Mouse (Mus musculus) hematopoietic stem cell, adult 5-6 weeks (primary cell): ENCODE results near the gene Gen1. TPM values are rescaled to one million over a fixed set of nuclear protein-coding genes. Genes with fewer than 3 reads are reported as not detected.
A peak's percentile ranks its signal among the peaks of the same experiment; 100 is the strongest.

Experiments
- ATAC-seq, 2 experiments: fragments of 125-278 bp in 1 of 2; replicated peaks in 1 of 2; 2 replicates each; pipeline ENCODE4 v1.8.0; 2016 to 2017; ENCODE audit warnings: inconsistent platforms in 2 of 2, mild to moderate bottlenecking in 2 of 2, moderate number of reproducible peaks in 2 of 2, low read depth in 1 of 2, moderate TSS enrichment in 1 of 2; ENCODE audit not compliant: low FRiP score in 2 of 2, poor library complexity in 2 of 2, severe bottlenecking in 2 of 2, insufficient read depth in 1 of 2, low TSS enrichment in 1 of 2
- total RNA-seq: library from RNA; stranded (forward); fragments of 172-1452, 232-1000 nt; gene quantifications from 2 replicates; pipeline ENCODE4 v1.2.3, GENCODE M21; 2017

Gen1 gene
- total RNA-seq, 1 experiment from 2014 or later: 13.8 TPM

DNA sequence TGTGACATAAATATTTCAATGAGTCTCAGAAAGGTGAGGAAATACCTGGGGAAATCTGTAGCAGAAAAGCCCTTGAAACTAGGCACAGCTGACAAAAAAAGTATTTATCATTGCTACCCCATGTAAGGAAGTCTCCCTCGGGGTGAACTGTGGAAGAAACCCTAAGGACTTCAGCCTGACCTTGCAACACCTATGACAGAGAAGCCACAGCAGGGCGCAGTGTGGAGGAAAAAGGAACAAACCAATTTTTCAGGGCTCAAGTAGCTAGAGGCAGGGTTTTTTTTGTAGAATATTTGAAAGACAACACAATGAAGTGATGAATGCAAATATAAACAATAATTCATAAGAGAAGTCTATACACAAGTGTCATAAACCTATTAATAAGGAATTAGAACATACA, 29.6 kb downstream of the Gen1 start:
- ATAC-seq: no peak

DNA sequence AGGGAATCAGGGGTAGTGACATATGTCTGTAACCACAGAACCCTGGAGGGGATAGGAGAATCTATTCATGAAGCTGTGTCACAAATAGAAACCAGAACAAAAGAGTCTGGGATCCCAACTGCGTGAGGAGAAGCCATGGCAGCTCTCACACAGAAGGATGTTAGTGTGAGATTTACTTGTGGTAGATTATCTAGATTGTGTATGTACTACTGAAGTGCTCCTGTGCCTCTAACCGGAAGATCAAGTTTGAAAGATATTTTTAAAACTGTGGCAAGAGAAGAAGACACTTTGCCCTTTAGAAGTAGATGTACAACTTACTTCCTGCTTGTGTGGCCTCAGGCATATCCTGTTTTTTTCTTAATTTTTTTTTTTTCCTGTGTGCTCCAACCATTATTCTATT, 35.3 kb downstream of the Gen1 start:
- ATAC-seq: no peak

DNA sequence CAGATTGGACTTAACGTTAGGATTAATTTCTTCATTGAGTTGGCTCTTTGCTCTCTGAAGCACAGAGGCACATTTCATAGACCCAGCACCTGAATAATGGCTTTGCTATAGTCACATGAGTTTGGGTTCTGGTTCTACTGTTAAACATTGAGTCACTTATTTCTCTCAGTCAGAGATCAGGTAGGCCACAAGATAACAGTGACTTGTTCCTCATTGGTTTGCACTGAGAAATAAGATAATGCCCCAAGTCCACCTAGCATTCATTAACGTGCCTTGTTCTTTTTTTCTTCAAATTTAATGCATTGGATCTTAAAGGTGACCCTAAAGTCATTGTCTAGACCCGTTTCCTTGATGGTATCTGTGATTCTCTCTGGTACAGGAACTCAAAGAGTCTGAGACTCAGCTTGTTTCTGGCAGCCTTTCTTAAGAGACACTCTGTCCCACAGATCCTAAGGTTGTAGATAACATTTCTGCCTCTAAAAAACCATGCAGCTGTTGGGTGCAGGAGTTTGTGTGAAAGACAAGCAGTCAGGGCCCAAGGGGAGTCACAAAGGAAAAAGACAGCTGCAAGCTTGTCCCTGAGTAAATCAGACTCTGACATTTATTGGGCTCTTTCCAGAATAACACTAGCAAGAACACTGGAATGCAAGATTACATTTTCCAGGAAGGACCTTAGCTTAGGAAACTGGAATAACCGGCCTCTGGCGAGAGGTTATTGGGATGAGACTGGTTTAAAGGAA, 38.9 kb downstream of the Gen1 start:
- no peak for ATAC-seq

DNA sequence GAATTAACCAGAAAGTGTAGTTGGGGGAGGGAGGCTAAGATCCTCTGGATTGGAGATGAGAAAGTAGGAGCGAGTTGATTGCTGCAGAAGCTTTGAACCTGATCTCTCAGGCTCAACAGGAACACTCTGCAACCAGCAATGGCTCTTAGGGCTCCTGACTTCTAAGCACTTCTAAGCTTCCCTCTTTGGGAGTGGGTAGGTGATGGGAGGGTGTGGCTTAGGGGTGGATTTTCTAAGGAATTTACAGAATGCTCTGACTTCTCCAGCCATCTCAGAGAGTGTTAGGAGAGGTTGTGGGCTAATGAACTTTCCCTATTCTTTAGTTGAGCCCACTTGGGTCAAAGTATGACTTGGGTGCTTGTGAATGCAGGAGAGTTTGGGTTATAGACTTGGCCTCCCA, 39.5 kb downstream of the Gen1 start:
- ATAC-seq: no peak

DNA sequence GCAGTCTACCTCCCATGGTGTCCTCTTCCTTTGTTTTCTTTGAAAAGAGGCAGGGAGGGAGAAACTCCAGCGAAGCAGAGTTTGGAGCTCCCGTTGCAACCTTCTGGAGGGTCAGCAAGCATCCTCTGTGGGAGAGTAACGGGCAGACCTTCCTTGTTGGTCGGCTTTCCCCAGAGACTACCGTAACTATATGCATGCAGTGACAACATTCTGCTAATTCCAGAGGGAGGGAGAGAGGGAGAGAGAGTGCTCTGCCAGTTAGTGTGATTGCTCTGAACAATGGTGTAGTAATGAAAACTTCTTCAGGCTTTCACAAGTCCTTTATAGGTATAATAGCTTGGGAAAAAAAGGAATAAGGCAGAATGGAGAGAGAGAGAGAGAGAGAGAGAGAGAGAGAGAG, 40.9 kb downstream of the Gen1 start:
- no peak for ATAC-seq

DNA sequence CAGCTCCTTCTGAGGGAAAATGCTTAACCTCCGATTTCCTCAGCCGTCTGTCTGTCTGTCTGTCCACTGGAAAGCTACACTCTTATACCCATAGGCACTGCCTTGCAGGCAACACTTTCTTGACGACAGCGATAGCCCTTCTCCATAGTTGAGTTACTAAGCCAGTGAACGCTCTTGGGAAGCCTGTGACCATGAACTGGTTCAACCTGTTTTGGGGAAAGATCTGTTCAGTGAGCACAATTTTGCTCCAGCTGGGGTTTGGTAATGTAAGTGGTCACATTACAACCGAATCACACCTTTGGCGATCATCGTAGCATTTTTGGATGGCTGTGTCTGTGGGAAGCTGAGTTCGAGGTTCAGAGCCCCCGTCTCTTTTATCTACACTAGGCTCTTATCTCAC, 42.5 kb downstream of the Gen1 start:
- no peak for ATAC-seq

DNA sequence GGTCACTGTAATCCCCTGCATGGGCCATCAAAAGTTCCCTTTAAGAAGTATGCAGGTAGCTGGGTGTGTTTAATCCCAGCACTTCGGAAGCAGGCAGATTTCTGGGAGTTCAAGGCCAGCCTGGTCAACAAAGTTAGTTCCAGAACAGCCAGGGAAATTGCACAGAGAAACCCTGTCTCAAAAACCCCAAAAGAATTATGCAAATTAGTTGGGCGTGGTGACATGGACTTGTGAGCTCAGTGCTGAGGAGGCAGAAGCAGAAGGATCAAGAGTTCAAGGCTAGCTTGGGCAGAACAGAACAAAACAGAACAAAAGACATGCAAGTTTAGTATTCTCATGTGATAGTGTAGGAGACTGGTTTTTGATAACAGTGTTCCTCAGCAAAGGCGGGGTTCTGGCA, 43.0 kb downstream of the Gen1 start:
- no peak for ATAC-seq

DNA sequence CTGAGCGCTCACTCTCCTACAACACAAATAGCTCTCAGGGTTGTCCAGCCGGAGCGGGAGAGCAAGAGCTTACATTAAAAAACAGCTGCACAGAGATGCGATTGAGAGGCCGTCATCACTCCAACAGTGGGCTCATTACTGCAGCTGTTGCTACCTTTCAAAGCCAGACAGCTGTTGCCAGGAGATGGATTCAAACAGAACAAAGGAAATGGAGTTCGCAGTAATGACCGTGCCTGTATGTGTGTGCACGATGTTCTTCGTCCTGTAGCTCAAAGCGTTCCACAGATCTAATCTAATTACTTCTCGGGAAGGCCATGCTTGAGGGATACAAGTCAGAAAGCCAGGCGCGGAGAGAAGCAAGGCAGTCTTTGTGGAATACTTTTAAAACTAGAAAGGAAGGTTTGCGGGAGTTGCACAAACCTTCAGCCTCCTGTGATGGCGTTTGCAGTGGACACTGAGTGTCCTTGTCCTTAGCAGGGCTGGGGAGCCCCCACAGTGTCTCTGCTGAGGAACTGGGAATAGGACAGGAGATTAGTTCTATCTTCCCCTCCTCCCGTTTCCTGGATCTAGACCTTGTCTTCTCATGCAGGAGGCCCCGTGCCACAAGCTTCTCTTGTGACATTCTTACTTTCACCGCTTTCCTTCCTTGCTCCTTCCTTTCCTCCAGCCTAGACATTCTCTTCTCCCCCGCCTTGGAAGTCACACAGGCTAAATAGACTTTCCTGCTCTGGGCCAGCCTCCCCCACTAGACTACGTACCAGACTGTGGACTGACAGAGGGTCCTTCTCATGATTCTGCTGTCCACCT, 43.9 kb downstream of the Gen1 start:
- ATAC-seq: no peak

DNA sequence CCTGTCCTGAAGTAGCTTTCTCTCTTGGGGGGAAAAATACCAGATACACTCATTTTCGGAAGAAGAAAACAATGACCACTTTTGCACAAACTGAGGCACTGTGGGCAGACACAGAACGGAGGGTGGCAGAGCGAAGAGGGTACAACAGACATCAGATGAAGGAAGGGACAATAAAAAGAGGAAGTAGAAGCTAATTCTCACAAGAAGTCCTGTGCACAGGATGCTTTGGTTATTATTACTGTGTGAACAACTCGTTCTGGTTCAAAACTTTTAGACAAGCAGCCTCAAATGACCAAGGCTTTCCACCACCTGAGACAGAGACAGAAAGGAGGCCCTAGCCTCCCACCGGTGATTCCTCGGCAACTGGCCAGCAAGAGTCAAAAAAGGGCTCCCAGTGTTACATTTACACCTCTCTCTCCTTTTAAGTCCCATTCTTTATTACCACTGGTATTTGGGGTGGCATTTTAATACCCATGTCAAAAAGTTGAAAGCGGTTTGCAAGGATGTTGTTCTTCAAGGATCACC, 47.8 kb downstream of the Gen1 start:
- ATAC-seq: peak; percentile 56; a peak in 1 of 4 replicates

DNA sequence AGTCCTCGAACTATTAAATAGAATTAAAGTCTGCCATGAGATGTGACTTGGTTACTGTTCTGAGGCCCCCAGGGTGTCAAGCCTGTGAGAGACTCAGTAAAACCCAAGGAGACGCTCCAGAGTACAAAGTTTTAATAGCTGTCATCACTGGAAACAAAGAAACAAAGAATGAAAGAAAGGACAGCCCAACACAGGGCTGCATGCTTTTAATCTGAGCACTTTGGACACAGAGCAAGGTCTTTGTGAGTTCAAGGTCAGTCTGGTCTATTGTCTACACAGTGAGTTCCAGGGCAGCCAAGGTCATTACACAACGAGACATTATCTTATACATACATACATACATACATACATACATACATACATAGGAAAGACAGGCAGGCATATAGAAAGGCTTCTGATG, 49.1 kb downstream of the Gen1 start:
- no peak for ATAC-seq

DNA sequence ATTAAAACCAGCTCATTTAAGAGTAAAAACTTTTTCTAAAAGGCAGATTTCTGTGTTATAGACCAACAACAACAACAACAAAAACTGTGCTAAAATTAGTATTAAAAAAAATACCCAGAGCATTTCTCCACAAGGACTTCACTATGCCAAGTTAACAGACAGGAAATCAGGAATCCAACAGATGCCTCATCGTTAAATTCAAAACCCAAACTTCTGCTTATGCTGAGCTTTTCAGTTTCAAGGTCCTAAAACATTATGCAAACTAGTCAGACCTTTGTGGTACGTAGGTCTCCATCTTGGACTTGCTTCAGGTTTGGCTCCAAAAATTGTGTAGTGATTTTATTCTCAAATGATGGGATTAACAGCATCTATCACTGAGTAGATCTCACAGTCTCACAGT, 50.0 kb downstream of the Gen1 start:
- no peak for ATAC-seq

DNA sequence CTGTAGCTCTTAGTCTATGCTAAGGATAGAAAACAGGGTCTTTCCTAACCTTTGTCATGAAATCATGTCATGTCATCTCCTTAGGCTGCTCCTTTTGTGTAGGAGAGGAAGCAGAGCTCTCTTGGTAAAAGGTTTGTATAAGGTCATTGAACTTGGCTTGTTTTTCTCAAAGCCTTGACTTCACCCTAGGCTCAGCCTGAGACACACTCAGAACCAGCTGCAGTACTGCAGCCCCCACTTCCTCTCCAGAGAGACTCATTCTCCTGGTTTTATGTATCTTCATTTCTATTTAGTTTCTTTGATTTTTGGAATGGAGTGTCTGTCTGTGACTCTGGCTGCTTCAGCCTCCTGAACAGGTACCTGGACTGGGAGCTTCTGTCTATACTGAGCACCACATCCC, 50.8 kb downstream of the Gen1 start:
- no peak for ATAC-seq

DNA sequence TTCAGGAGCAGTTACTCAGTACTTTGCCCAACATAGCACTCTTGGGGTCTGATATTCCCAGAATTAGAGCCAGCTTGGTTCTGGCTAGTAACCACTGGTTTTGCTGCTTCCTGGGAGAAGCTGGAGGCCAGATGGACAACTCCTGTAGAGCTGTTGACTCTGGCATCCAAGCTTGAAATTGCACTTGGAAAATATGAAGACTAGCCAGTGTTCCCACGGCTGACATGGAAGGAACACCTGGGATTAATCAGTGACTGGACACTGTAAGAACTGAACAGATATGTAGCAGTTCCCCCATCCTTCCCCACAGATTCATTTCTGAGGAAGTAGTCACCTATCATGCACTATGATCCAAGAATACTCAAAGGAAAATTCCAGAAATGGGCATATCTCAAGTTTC, 52.7 kb downstream of the Gen1 start:
- no peak for ATAC-seq

DNA sequence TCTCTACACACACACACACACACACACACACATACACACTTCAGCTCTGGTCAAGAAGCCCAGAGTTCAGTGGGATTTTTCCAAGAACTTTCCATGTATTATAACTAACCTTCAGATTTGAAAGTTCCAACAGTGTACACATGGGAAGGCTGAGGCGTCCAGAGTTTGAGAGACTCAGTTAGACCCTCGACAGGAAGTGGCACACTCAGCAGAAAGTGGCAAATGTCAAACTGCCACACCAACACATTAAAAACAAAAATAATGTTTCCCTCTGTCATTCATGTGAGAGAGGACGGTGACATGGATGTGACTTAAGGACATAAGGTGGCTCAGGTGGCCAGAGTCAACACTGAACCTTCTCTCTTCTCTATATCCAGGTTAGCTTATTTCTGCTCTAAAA, 55.2 kb downstream of the Gen1 start:
- ATAC-seq: no peak

DNA sequence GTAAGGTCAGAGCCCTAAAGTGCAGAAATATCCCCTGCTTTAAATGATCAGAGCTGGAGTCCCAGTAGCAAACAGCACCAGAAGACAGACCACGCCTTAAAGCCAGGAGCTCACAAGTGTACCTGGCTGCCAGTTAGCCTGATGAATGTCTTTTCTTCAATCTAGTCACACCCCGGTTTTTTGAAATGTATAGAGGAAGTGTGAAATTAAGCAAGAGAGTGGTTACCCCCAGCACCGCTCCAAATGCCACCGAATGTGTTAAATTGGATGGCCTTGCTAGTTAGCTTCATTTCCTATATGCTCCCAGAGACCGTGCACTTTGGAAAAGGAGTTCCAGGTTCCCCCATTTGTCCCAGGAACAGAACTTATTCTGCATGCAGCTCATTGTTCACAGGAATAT, 56.0 kb downstream of the Gen1 start:
- ATAC-seq: peak; percentile 31 to 52; a peak in 3 of 4 replicates

DNA sequence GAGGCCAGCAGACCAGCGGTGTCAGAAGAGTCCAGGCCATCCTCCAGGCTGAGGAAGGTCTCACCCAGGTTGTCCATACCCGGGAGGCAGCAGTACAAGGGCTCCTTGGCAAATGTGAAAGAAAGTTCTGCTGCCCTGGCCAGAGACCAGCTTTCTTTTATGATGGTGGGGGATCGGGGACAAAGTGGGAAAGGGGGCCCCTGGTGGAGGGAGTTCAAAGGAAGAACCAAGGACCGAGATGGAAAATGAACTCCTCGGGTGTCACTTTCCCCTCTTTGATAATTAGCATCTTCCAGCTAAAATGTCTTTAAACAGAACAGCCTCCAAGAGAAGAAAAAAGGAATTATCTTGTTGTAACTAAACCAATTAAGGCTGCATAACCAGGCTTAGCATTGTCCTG, 56.7 kb downstream of the Gen1 start, which contains the start of gene Msgn1:
Gene Msgn1 (minus strand): TSS at position 101 of the 400 bp plus-strand sequence.
- ATAC-seq: no peak

DNA sequence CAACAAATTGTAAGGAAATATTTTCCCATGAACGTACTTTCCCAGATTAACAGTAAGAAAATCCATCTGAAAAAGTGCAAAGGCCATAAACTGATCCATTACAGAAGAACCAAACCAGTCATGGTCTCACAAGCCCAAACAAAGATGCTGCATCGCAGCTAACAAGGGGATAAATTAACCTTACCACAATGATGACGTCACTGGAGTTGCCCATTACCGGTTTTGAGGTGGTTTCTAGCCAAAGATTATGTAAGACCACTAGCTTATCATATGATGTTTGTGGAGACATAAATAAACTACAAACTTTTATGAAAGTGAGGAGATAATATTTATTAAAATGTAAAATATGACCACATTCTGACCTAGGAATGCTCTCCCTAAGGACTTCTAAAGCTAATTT, 59.3 kb downstream of the Gen1 start:
- no peak for ATAC-seq
